Mouse (Mus musculus): ENCODE measurements at regions not wholly inside any gene's neighbourhood (a gene's known extent, or its start where the extent isn't known, plus 50 kb on each side); places are given as distances from the start of the nearest gene placed in this dataset.
A peak's percentile ranks its signal among the peaks of the same experiment; 100 is the strongest.

GRCm38 (mm10) chr15:85682780-85683179 lies 52.0 kb upstream of the Ppara start:
- peaks cover 15% of the 10 kb centered on the region; the same call in 1 of the 2 replicates for H3K36me3 ChIP-seq (ENCODE audit: insufficient read depth, low read length)
- no peak for TF ChIP-seq CTCF (IDR thresholded peaks at IDR 0.05; ENCODE audit: low read depth)
- peak overlapping the region; percentile 30; the same call in 1 of the 2 replicates for H3K4me2 ChIP-seq (ENCODE audit: low read depth, low read length)
- ATAC-seq (no peak), DNase-seq (ENCODE audit: low spot score) (no peak)
- no peaks in the 10 kb centered on the region for H3K9me3 ChIP-seq (ENCODE audit: low read length)
- peak overlapping the region; percentile 45; the same call in 1 of the 2 replicates for H3K27ac ChIP-seq
- peaks cover 17% of the 10 kb centered on the region for H3K4me1 ChIP-seq (ENCODE audit: insufficient read depth, low read length)
- H3K9ac ChIP-seq (replicated peaks; ENCODE audit: low read length) = no peak overlapping the region
- 60% methylated on average over 6 of the region's 6 CpGs for WGBS
- 0 out of 2 replicates have a peak overlapping the region, but pooled peaks have one; percentile 2 for H3K4me3 ChIP-seq (ENCODE audit: low read length)
- no peaks in the 10 kb centered on the region for H3K27me3 ChIP-seq (ENCODE audit: insufficient read depth, low read length)

GRCm38 (mm10) chr15:85683271-85683670 lies 51.5 kb upstream of the Ppara start:
- 76% methylated on average over 6 of the region's 6 CpGs for WGBS
- H3K4me1 ChIP-seq (ENCODE audit: insufficient read depth, low read length) = peaks cover 20% of the 10 kb centered on the region
- H3K9me3 ChIP-seq (ENCODE audit: low read length) = no peaks in the 10 kb centered on the region
- H3K4me3 ChIP-seq (ENCODE audit: low read length) = no peak overlapping the region
- H3K27me3 ChIP-seq (ENCODE audit: insufficient read depth, low read length) = no peaks in the 10 kb centered on the region
- peak overlapping the region; percentile 30; the same call in 1 of the 2 replicates for H3K4me2 ChIP-seq (ENCODE audit: low read depth, low read length)
- H3K36me3 ChIP-seq (ENCODE audit: insufficient read depth, low read length) = peaks cover 15% of the 10 kb centered on the region; the same call in 1 of the 2 replicates
- DNase-seq (ENCODE audit: low spot score) (no peak), ATAC-seq (no peak)
- TF ChIP-seq CTCF (IDR thresholded peaks at IDR 0.05; ENCODE audit: low read depth) = no peak
- no peak overlapping the region for H3K9ac ChIP-seq (replicated peaks; ENCODE audit: low read length)
- H3K27ac ChIP-seq = peak overlapping the region; percentile 45; the same call in 1 of the 2 replicates

DNA sequence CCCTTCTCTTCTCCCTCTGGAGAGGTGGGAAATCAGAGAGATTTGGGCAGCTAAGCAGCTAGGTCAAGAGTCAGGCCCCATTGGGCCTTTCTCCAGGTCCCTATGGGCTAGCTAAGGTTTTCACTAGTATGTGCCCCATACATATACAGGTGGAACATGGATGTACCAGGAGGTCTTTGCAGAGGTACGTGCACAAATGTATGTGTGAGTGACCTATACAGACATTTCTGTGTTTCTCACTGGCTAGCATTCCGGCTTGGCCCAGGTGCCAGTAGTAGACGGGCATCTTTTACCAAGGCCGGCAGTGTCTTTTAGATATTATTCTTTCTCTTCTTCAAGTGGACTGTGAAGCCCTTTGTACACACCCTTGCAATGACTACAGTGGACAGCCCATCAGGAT lies 51.1 kb upstream of the Ppara start:
- H3K9ac ChIP-seq (replicated peaks; ENCODE audit: low read length) = no peak overlapping the region
- TF ChIP-seq CTCF (IDR thresholded peaks at IDR 0.05; ENCODE audit: low read depth) = no peak
- peaks cover 24% of the 10 kb centered on the region for H3K4me1 ChIP-seq (ENCODE audit: insufficient read depth, low read length)
- DNase-seq (ENCODE audit: low spot score) (no peak), ATAC-seq (no peak)
- no peaks in the 10 kb centered on the region for H3K27me3 ChIP-seq (ENCODE audit: insufficient read depth, low read length)
- no peak overlapping the region for H3K4me3 ChIP-seq (ENCODE audit: low read length)
- H3K4me2 ChIP-seq (ENCODE audit: low read depth, low read length) = 0 out of 2 replicates have a peak overlapping the region, but pooled peaks have one; percentile 30
- H3K27ac ChIP-seq = peak overlapping the region; percentile 45; the same call in 1 of the 2 replicates
- H3K36me3 ChIP-seq (ENCODE audit: insufficient read depth, low read length) = peaks cover 15% of the 10 kb centered on the region; the same call in 1 of the 2 replicates
- no peaks in the 10 kb centered on the region for H3K9me3 ChIP-seq (ENCODE audit: low read length)
- WGBS = 91% methylated on average over 4 of the region's 4 CpGs

GRCm38 (mm10) chr15:85684164-85684708 lies 50.5 kb upstream of the Ppara start:
- 0 out of 2 replicates have a peak overlapping the region, but pooled peaks have one; percentile 30 for H3K4me2 ChIP-seq (ENCODE audit: low read depth, low read length)
- no peak for TF ChIP-seq CTCF (IDR thresholded peaks at IDR 0.05; ENCODE audit: low read depth)

GRCm38 (mm10) chr15:85684875-85685274 lies 49.9 kb upstream of the Ppara start:
- DNase-seq (ENCODE audit: low spot score) = no peak
- H3K4me1 ChIP-seq (ENCODE audit: insufficient read depth, low read length) = peaks cover 32% of the 10 kb centered on the region

More at GRCm38 (mm10) chr15:85684164-85684708, 50.5 kb upstream of the Ppara start:
- DNase-seq (ENCODE audit: low spot score) (no peak), ATAC-seq (no peak)
- H3K36me3 ChIP-seq (ENCODE audit: insufficient read depth, low read length) = peaks cover 15% of the 10 kb centered on the region; the same call in 1 of the 2 replicates
- H3K9ac ChIP-seq (replicated peaks; ENCODE audit: low read length) = no peak overlapping the region; the same call in 1 of the 2 replicates
- H3K27me3 ChIP-seq (ENCODE audit: insufficient read depth, low read length) = no peaks in the 10 kb centered on the region
- peak overlapping the region; percentile 45; the same call in 1 of the 2 replicates for H3K27ac ChIP-seq
- no peaks in the 10 kb centered on the region for H3K9me3 ChIP-seq (ENCODE audit: low read length)
- H3K4me3 ChIP-seq (ENCODE audit: low read length) = no peak overlapping the region
- 79% methylated on average over 14 of the region's 14 CpGs for WGBS
- peaks cover 26% of the 10 kb centered on the region for H3K4me1 ChIP-seq (ENCODE audit: insufficient read depth, low read length)

More at GRCm38 (mm10) chr15:85684875-85685274, 49.9 kb upstream of the Ppara start:
- no peak overlapping the region for H3K4me3 ChIP-seq (ENCODE audit: low read length)
- no peak overlapping the region for H3K27ac ChIP-seq
- peaks cover 15% of the 10 kb centered on the region; the same call in 1 of the 2 replicates for H3K36me3 ChIP-seq (ENCODE audit: insufficient read depth, low read length)
- no peak for ATAC-seq
- no peak for TF ChIP-seq CTCF (IDR thresholded peaks at IDR 0.05; ENCODE audit: low read depth)
- no peaks in the 10 kb centered on the region for H3K9me3 ChIP-seq (ENCODE audit: low read length)
- no peaks in the 10 kb centered on the region for H3K27me3 ChIP-seq (ENCODE audit: insufficient read depth, low read length)
- H3K9ac ChIP-seq (replicated peaks; ENCODE audit: low read length) = no peak overlapping the region; the same call in 1 of the 2 replicates
- WGBS = 55% methylated on average over 5 of the region's 5 CpGs
- H3K4me2 ChIP-seq (ENCODE audit: low read depth, low read length) = no peak overlapping the region

Data from hindbrain, postnatal 0 days (tissue).